Mouse (Mus musculus) forebrain, postnatal 0 days (tissue): ENCODE data around the gene Cyb5d1. TPM values are rescaled to one million over a fixed set of nuclear protein-coding genes. Genes with fewer than 3 reads are reported as not detected.

Experiments
- ATAC-seq: fragments of 200-750 bp; cut with Nextera tagmentation; 2 replicates; pipeline ENCODE4 v1.8.0; 2017; ENCODE audit warnings: mild to moderate bottlenecking, moderate library complexity
- DNase-seq: peaks from one replicate; pipeline ENCODE4 v3.0.0-alpha.2; 2015
- H3K27ac ChIP-seq: fragments of 300-500 bp; sonication (generic); 2 replicates; pipeline ENCODE4 v1.5.1; 2014; ENCODE audit warnings: low read depth, mild to moderate bottlenecking, antibody characterized with exemption, low read length, moderate library complexity, mixed read lengths
- H3K27me3 ChIP-seq: fragments of 300-500 bp; sonication (generic); 2 replicates; pipeline ENCODE4 v1.6.1; 2014; ENCODE audit warnings: mild to moderate bottlenecking, low read length, mixed read lengths; ENCODE audit not compliant: insufficient read depth
- H3K36me3 ChIP-seq: fragments of 300-500 bp; sonication (generic); 2 replicates; pipeline ENCODE4 v1.6.1; 2014; ENCODE audit warnings: mild to moderate bottlenecking, moderate library complexity; ENCODE audit not compliant: insufficient read depth
- H3K4me1 ChIP-seq: fragments of 300-500 bp; sonication (generic); 2 replicates; pipeline ENCODE4 v1.6.1; 2014; ENCODE audit warnings: antibody characterized with exemption; ENCODE audit not compliant: insufficient read depth
- H3K4me2 ChIP-seq: fragments of 300-500 bp; sonication (generic); 2 replicates; pipeline ENCODE4 v1.6.1; 2014; ENCODE audit warnings: low read depth, mild to moderate bottlenecking, moderate library complexity
- H3K4me3 ChIP-seq: fragments of 300-500 bp; sonication (generic); 2 replicates; pipeline ENCODE4 v1.5.1; 2014; ENCODE audit warnings: low read depth, low read length, mixed read lengths
- H3K9ac ChIP-seq: fragments of 300-500 bp; sonication (generic); 2 replicates; pipeline ENCODE4 v1.6.1; 2014; ENCODE audit warnings: mild to moderate bottlenecking
- H3K9me3 ChIP-seq: fragments of 300-500 bp; sonication (generic); 2 replicates; pipeline ENCODE4 v1.6.1; 2016; ENCODE audit warnings: low read length
- CTCF ChIP-seq: sonication (generic); IDR thresholded peaks from 2 replicates; pipeline ENCODE4 v1.5.1; 2016; ENCODE audit warnings: antibody characterized with exemption, control low read depth, low read depth
- WGBS: fragments of 180-500 bp; shearing (Covaris S2); extraction: QIAGEN DNeasy Blood & Tissue Kit; methylation state at CpG from one replicate; pipeline ENCODE4 v1.1.7; 2014; 5-methylcytosine and 5-hydroxymethylcytosine counted together
- polyA plus RNA-seq: library from polyadenylated mRNA; unstranded; fragments of >200 nt; fragmentation: Nextera tagmentation; extraction: Ambion mirVana; gene quantifications from 2 replicates; pipeline ENCODE4 v1.2.1, GENCODE M21; 2015
- total RNA-seq: library from RNA; depleted of rRNA; stranded (reverse); fragments of >200 nt; gene quantifications from 2 replicates; pipeline ENCODE4 v1.2.3, GENCODE M21; 2014

Cyb5d1 gene
- total and polyA plus RNA-seq, 2 experiments from 2014 or later = 21.1 to 24.2 TPM

- TF ChIP-seq CTCF = no peak
- Histone ChIP-seq H3K9me3 (no peaks in the 10 kb centered on the region), H3K9ac (peak overlapping the region; percentile 85), H3K36me3 (peaks cover 11% of the 10 kb centered on the region), H3K27me3 (peaks cover 6% of the 10 kb centered on the region; the same call in 1 of the 2 replicates), H3K4me2 (peak overlapping the region; percentile 98), H3K4me1 (peaks cover 48% of the 10 kb centered on the region), H3K4me3 (peak overlapping the region; percentile 71), H3K27ac (peak overlapping the region; percentile 99)
- WGBS = 0% methylated on average over 16 of the region's 25 CpGs
- DNase-seq (peak; percentile 76), ATAC-seq (peak; percentile 19; the same call in 1 of the 2 replicates)
Measured at GRCm38 (mm10) chr11:69415668-69416451, 20.4 kb upstream of the Cyb5d1 start.

- peak; percentile 4; the same call in 1 of the 2 replicates for ATAC-seq
- peaks cover 4% of the 10 kb centered on the region; the same call in 1 of the 2 replicates for H3K27me3 ChIP-seq
- H3K4me3 ChIP-seq = peak overlapping the region; percentile 71
- peak overlapping the region; percentile 98 for H3K4me2 ChIP-seq
- H3K36me3 ChIP-seq = peaks cover 11% of the 10 kb centered on the region
- peak overlapping the region; percentile 99 for H3K27ac ChIP-seq
- DNase-seq = peak; percentile 68
- peak overlapping the region; percentile 85 for H3K9ac ChIP-seq
- H3K4me1 ChIP-seq = peaks cover 48% of the 10 kb centered on the region
- WGBS = 4% methylated on average over 3 of the region's 3 CpGs
- peak; percentile 22 for TF ChIP-seq CTCF
- no peaks in the 10 kb centered on the region for H3K9me3 ChIP-seq
Measured at GRCm38 (mm10) chr11:69415327-69415667, 19.9 kb upstream of the Cyb5d1 start.

GRCm38 (mm10) chr11:69414421-69415326, 19.2 kb upstream of the Cyb5d1 start:
- no peak for TF ChIP-seq CTCF
- DNase-seq (no peak), ATAC-seq (no peak)
- WGBS = 8% methylated on average over 4 of the region's 4 CpGs
- H3K4me2 ChIP-seq = peak overlapping the region; percentile 98
- H3K27ac ChIP-seq = peak overlapping the region; percentile 99
- H3K4me3 ChIP-seq = peak overlapping the region; percentile 71
- H3K9me3 ChIP-seq = no peaks in the 10 kb centered on the region
- peaks cover 45% of the 10 kb centered on the region for H3K4me1 ChIP-seq
- no peaks in the 10 kb centered on the region for H3K27me3 ChIP-seq
- peaks cover 11% of the 10 kb centered on the region for H3K36me3 ChIP-seq
- peak overlapping the region; percentile 85 for H3K9ac ChIP-seq

- Histone ChIP-seq H3K4me1 (peaks cover 39% of the 10 kb centered on the region), H3K27me3 (no peaks in the 10 kb centered on the region), H3K4me2 (peak within 1 kb of the TSS; percentile 98), H3K9me3 (no peaks in the 10 kb centered on the region), H3K9ac (peak within 1 kb of the TSS; percentile 85), H3K36me3 (peaks cover 11% of the 10 kb centered on the region), H3K4me3 (peak within 1 kb of the TSS; percentile 71), H3K27ac (peak within 1 kb of the TSS; percentile 99)
- peak; percentile 88 for DNase-seq
- peak; percentile 40 for TF ChIP-seq CTCF
- 23% methylated on average over 12 of the region's 12 CpGs for WGBS
- ATAC-seq = no peak
Measured at GRCm38 (mm10) chr11:69413221-69414181, 18.1 kb upstream of the Cyb5d1 start, which contains the start of gene Kdm6b. Kdm6b (minus strand) TSS chr11:69413675.

GRCm38 (mm10) chr11:69412548-69412947, 17.1 kb upstream of the Cyb5d1 start:
- H3K9me3 ChIP-seq = no peaks in the 10 kb centered on the region
- TF ChIP-seq CTCF = no peak
- peaks cover 39% of the 10 kb centered on the region for H3K4me1 ChIP-seq
- no peak for ATAC-seq
- 51% methylated on average over 7 of the region's 7 CpGs for WGBS
- peaks cover 16% of the 10 kb centered on the region for H3K36me3 ChIP-seq
- H3K27ac ChIP-seq = peak overlapping the region; percentile 99
- peak overlapping the region; percentile 85 for H3K9ac ChIP-seq
- H3K4me3 ChIP-seq = peak overlapping the region; percentile 71
- no peak for DNase-seq
- no peaks in the 10 kb centered on the region for H3K27me3 ChIP-seq
- H3K4me2 ChIP-seq = peak overlapping the region; percentile 98

GRCm38 (mm10) chr11:69411538-69412203, 16.2 kb upstream of the Cyb5d1 start:
- Histone ChIP-seq H3K4me2 (peak overlapping the region; percentile 98), H3K27ac (peak overlapping the region; percentile 99), H3K4me3 (peak overlapping the region; percentile 71), H3K9me3 (no peaks in the 10 kb centered on the region), H3K9ac (peak overlapping the region; percentile 85), H3K36me3 (peaks cover 24% of the 10 kb centered on the region), H3K27me3 (no peaks in the 10 kb centered on the region), H3K4me1 (peaks cover 31% of the 10 kb centered on the region)
- 0% methylated on average over 38 of the region's 39 CpGs for WGBS
- DNase-seq (peak; percentile 63), ATAC-seq (no peak)
- TF ChIP-seq CTCF = no peak
